ENCODE assay signal across 9 mouse cellular contexts in the genomic region with DNA sequence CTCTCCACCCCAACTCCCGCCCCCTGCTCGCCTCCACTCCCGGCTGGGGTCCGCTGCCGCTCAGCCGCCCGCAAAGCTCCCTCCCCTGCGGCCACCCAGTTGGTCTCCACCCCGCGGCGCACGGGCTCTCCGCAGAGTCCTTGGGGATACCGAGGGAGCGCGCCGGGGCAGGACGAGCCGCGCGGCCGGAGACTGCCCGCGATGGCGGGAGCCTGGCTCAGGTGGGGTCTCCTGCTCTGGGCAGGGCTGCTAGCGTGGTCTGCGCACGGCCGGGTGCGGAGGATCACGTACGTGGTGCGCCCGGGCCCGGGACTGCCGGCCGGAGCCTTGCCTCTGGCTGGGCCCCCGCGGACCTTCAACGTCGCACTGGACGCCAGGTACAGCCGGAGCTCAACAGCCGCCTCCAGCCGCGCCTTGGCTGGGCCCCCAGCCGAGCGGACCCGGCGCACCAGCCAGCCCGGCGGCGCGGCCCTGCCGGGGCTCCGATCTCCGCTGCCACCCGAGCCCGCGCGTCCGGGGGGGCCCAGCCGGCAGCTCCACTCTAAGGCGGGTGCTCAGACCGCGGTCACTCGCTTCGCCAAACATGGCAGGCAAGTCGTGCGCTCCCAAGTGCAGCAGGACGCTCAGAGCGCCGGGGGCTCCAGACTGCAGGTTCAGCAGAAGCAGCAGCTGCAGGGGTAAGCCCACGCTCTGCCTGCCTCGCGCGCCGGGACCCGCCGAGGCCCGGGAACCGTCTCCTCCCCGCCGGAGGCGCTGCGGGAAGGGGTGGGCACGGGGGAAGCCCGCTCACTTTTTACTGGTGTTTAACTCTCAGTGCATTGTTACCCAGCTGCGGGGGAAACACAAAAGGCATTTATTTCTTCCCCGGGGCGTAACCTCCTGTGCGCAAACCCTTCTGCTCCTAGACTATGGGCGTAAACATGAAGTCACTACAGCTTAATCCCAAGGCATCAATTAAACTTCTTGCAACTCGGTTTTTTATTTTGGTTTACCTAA. TPM values are rescaled to one million over a fixed set of nuclear protein-coding genes. Genes with fewer than 3 reads are reported as not detected.
A peak's percentile ranks its signal among the peaks of the same experiment; 100 is the strongest.
DNase-seq lines count a peak whose midpoint lies in the region; ATAC-seq and TF ChIP-seq lines count a peak whose summit lies in the region.
"Had no signal": no experiment of that assay in that cellular context is flagged by ENCODE, and none has a peak within 500 bp of the region (broad histone marks: within the 10 kb centered on the region; RNA-seq: fewer than 3 reads in every experiment).

No protein-coding gene starts in this region.

- H3K27me3 ChIP-seq in spleen, adult 2 months (ENCODE audit: control insufficient read depth, insufficient read depth, low read length): peaks cover 12% of the 10 kb centered on the region
- H3K27me3 ChIP-seq in embryonic facial prominence, embryonic 12.5 days: no peaks in the 10 kb centered on the region
- H3K27me3 ChIP-seq in heart, embryonic 13.5 days (replicated peaks): no peaks in the 10 kb centered on the region
- no peaks in the 10 kb centered on the region for H3K27me3 ChIP-seq in lung, embryonic 16.5 days (ENCODE audit: control insufficient read depth, insufficient read depth, low read depth, low read length)

- no peak for DNase-seq in spleen, adult 2 months (ENCODE audit: low read depth in 1 of 2, low spot score in 2 of 2)
- DNase-seq in spleen, adult 18-20 months: no peak
- peak; percentile 72 for DNase-seq in kidney, postnatal 10 days
- DNase-seq in ovary, postnatal 14 days (ENCODE audit: low spot score): peak; percentile 31
- DNase-seq in urinary bladder, postnatal 36 days (ENCODE audit: low spot score in 2 of 2): peak; percentile 34 to 48

- no peak for TF ChIP-seq CTCF in spleen, adult 2 months (IDR thresholded peaks at IDR 0.05; ENCODE audit: extremely low read depth, insufficient read depth, insufficient read length, insufficient replicate concordance)

- no peak overlapping the region for H3K27ac ChIP-seq in spleen, adult 2 months (ENCODE audit: insufficient read depth, low read length)
- H3K27ac ChIP-seq in embryonic facial prominence, embryonic 12.5 days: peak overlapping the region; percentile 91
- peak overlapping the region; percentile 98 for H3K27ac ChIP-seq in heart, embryonic 13.5 days (replicated peaks)
- peak overlapping the region; percentile 89 for H3K27ac ChIP-seq in lung, embryonic 16.5 days (ENCODE audit: low read length)
- H3K27ac ChIP-seq: macrophage had no signal

- ATAC-seq in embryonic facial prominence, embryonic 12.5 days (ENCODE audit: insufficient number of reproducible peaks, insufficient read depth, low FRiP score, low TSS enrichment): peak; percentile 75
- ATAC-seq in heart, embryonic 13.5 days (ENCODE audit: extremely low read depth, insufficient number of reproducible peaks, low FRiP score, low TSS enrichment): peak; percentile 48; the same call in 1 of the 2 replicates
- ATAC-seq in lung, embryonic 16.5 days (ENCODE audit: low read depth): peak; percentile 80

- peak overlapping the region; percentile 71 for H3K9ac ChIP-seq in embryonic facial prominence, embryonic 12.5 days
- H3K9ac ChIP-seq in heart, embryonic 13.5 days: peak overlapping the region; percentile 98
- peak overlapping the region; percentile 84 for H3K9ac ChIP-seq in lung, embryonic 16.5 days (ENCODE audit: low read length)

- H3K4me2 ChIP-seq in embryonic facial prominence, embryonic 12.5 days (replicated peaks): peak overlapping the region; percentile 72
- H3K4me2 ChIP-seq in heart, embryonic 13.5 days: peak overlapping the region; percentile 90
- peak overlapping the region; percentile 94 for H3K4me2 ChIP-seq in lung, embryonic 16.5 days (ENCODE audit: low read depth, low read length)

- H3K4me3 ChIP-seq in spleen, adult 2 months (ENCODE audit: extremely low read depth, insufficient read depth, insufficient read length): peak overlapping the region; percentile 48; the same call in 1 of the 2 replicates
- H3K4me3 ChIP-seq in embryonic facial prominence, embryonic 12.5 days: peak overlapping the region; percentile 71
- H3K4me3 ChIP-seq in heart, embryonic 13.5 days: peak overlapping the region; percentile 98
- peak overlapping the region; percentile 73 for H3K4me3 ChIP-seq in lung, embryonic 16.5 days (ENCODE audit: low read length)

- H3K9me3 ChIP-seq in embryonic facial prominence, embryonic 12.5 days: no peaks in the 10 kb centered on the region
- no peaks in the 10 kb centered on the region for H3K9me3 ChIP-seq in heart, embryonic 13.5 days
- H3K9me3 ChIP-seq in lung, embryonic 16.5 days (ENCODE audit: control insufficient read depth, low read length): no peaks in the 10 kb centered on the region

- no peaks in the 10 kb centered on the region; the same call in 1 of the 2 replicates for H3K4me1 ChIP-seq in spleen, adult 2 months (ENCODE audit: control insufficient read depth, insufficient read depth, insufficient read length)
- peaks cover 13% of the 10 kb centered on the region for H3K4me1 ChIP-seq in embryonic facial prominence, embryonic 12.5 days
- peaks cover 50% of the 10 kb centered on the region for H3K4me1 ChIP-seq in heart, embryonic 13.5 days
- H3K4me1 ChIP-seq in lung, embryonic 16.5 days (replicated peaks; ENCODE audit: control insufficient read depth, insufficient read depth, low read length): peaks cover 6% of the 10 kb centered on the region

- H3K36me3 ChIP-seq in spleen, adult 2 months (ENCODE audit: control insufficient read depth, insufficient read depth, low read length): no peaks in the 10 kb centered on the region
- 0 out of 2 replicates have a peak, but pooled peaks cover 2% of the 10 kb centered on the region for H3K36me3 ChIP-seq in embryonic facial prominence, embryonic 12.5 days
- H3K36me3 ChIP-seq in heart, embryonic 13.5 days: peaks cover 20% of the 10 kb centered on the region
- H3K36me3 ChIP-seq in lung, embryonic 16.5 days (ENCODE audit: control insufficient read depth, insufficient read depth, low read length): no peaks in the 10 kb centered on the region

- no peak for TF ChIP-seq POLR2A in spleen, adult 2 months (IDR thresholded peaks at IDR 0.05; ENCODE audit: low read depth, low read length)

- 3% methylated on average over 94 of the region's 94 CpGs for WGBS in spleen, adult 2 months
- WGBS in embryonic facial prominence, embryonic 12.5 days: under 1% methylated on average over 90 of the region's 94 CpGs
- WGBS in heart, embryonic 13.5 days: under 1% methylated on average over 80 of the region's 94 CpGs
- under 1% methylated on average over 89 of the region's 94 CpGs for WGBS in lung, embryonic 16.5 days

RNA-seq across cellular contexts. Expression of a gene that starts 0.6 kb away (rescaled TPM):
- polyA plus RNA-seq in spleen, adult 2 months (2012; rRNA removed): 3.7 and 4.1 TPM in 2 replicates
- polyA plus RNA-seq in embryonic facial prominence, embryonic 12.5 days (2016; fragmentation: Nextera tagmentation; extraction: Ambion mirVana): 34.9 and 36.7 TPM in 2 replicates
- polyA plus RNA-seq in heart, embryonic 13.5 days (2015; fragmentation: Nextera tagmentation; extraction: Ambion mirVana): 28.3 and 30.0 TPM in 2 replicates
- 24.2 and 24.4 TPM in 2 replicates for polyA plus RNA-seq in lung, embryonic 16.5 days (2015; fragmentation: Nextera tagmentation; extraction: Ambion mirVana)

Comparison
In these comparisons a context has a peak if more than half of its experiments do, and no peak if none do; other contexts are left out.
1. DNase-seq: peak in kidney, postnatal 10 days (single experiment), ovary, postnatal 14 days (single experiment) and urinary bladder, postnatal 36 days (2 of 2); none in spleen, adult 2 months (0 of 2) and spleen, adult 18-20 months (0 of 2).
2. H3K4me3 ChIP-seq: peak in every context shown above with its lines; median percentile 98 in heart, embryonic 13.5 days; 73 in lung, embryonic 16.5 days; 71 in embryonic facial prominence, embryonic 12.5 days; 48 in spleen, adult 2 months.
3. Peak in every context shown above with its lines, with median percentiles within 50 percentile points of each other: ATAC-seq, H3K4me2 ChIP-seq and H3K9ac ChIP-seq.